Mouse (Mus musculus) cortical plate, adult 2 months (tissue): ENCODE measurements around the gene Dpp7.

Experiments used
- CTCF ChIP-seq: fragments of 200-500 bp; IDR thresholded peaks from 2 replicates; pipeline ENCODE4 v1.5.1; 2011; ENCODE audit warnings: mild to moderate bottlenecking, control low read depth, low read length; ENCODE audit not compliant: insufficient read depth; ENCODE audit errors: extremely low read depth
- POLR2A ChIP-seq: fragments of 200-500 bp; IDR thresholded peaks from 2 replicates; pipeline ENCODE4 v1.6.1; 2011; ENCODE audit warnings: mild to moderate bottlenecking, low read length, control low read depth; ENCODE audit not compliant: insufficient read depth; ENCODE audit errors: extremely low read depth

DNA sequence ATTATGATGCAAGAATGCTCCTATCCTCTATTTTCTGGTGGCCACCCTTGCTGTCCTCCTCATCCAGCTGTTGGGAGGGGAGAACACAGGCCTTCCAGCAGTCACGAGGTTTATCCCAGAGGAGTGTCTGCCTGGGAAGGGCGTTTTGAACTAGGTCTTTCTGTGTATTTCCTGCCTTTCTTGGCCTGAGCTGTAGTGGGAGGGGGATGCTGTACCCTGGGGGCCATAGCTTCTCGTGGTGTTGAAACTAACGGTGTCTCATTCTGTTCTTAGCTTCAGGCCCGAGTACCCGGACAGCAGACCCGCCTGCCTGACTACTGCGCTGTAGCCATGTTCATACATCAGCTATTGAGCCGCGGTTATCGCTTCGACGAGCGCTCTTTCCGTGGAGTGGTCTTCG, 44.1 kb upstream of the Dpp7 start:
- TF ChIP-seq CTCF = no peak
- TF ChIP-seq POLR2A = no peak
